Mouse (Mus musculus) small intestine, adult 2 months (tissue): ENCODE data around the gene Brox.

Source experiments
- CTCF ChIP-seq: fragments of 200-500 bp; IDR thresholded peaks from 2 replicates; pipeline ENCODE4 v1.5.1; 2012; ENCODE audit warnings: low read depth, mild to moderate bottlenecking, control low read depth, inconsistent platforms, low read length, moderate library complexity, mixed read lengths; ENCODE audit not compliant: insufficient replicate concordance, insufficient read length; ENCODE audit errors: extremely low read depth
- POLR2A ChIP-seq: fragments of 200-500 bp; IDR thresholded peaks from 2 replicates; pipeline ENCODE4 v1.6.1; 2012; ENCODE audit warnings: low read depth, mild to moderate bottlenecking, control low read depth, inconsistent platforms, low read length, moderate library complexity

- TF ChIP-seq POLR2A, result no peak
- no peak for TF ChIP-seq CTCF
Observed at GRCm38 (mm10) chr1:183232985-183233678, 63.9 kb downstream of the Brox start.
